Mouse (Mus musculus): ENCODE measurements around the gene Rnf169.
"Not testable (repeated sequence)": the region's sequence is repeated elsewhere in the genome, so short reads cannot be mapped to it uniquely, and the experiment has no call there.

Gene Rnf169

DNA sequence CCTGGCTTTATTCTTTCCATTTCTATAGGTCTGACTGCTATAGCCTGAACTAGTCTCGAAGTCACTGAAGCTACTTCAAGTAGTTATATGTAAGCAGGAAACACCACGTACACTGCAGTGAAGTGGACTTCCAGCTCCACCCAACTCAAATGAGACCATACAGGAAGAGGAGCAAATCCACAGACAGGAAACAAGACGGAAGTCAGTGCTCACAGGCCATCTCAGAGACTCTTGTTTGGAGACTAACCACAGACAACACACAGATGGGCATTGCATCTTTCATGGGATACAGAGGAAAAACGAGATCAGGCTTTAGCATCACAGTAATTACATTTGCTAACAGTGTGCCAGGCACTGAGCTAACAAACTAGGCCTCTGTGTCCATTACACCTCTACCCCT, 33.9 kb downstream of the Rnf169 start:
- no peak for DNase-seq (ENCODE audit: low spot score in 2 of 2)

DNA sequence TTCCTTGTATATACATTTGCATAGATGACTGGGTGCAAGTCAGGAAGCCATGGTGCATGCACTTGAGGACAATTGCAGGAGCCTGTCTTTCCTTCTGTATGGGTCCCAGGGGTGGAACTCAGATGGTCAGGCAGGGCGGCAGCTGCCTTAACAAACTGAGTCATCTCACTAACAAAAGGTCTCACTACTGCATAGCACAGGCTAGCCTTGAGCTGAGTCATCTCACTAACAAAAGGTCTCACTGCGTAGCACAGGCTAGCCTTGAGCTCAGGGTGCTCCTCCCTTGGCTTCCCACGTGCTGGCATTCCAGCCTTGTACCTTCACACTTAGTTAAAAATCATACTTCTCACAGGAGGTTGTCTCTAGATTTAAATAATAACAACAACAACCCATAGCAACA, 34.3 kb downstream of the Rnf169 start:
- no peak for DNase-seq (ENCODE audit: low spot score in 2 of 2)

- not testable (repeated sequence) for DNase-seq (ENCODE audit: low spot score in 2 of 2)
Measured at GRCm38 (mm10) chr7:99945012-99945411, 35.2 kb downstream of the Rnf169 start.

DNA sequence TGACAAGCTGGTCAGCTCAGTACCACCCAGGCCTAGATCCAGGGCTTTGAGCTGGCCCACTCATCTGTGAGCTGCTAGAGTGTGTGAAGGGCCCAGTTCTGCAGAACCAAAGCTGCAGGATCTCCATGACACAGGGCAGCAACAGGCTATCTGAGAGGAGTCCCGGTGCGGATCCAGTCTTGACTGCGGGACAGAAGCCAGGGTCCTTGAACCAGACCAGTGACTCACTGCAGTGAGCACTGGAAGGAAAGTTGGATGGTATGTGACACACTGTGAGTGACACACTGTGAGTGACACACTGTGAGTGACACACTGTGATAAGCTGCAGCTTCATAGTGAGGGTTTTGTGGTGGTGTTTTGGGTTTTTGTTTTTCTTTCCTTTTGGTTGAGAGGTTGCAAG, 35.7 kb downstream of the Rnf169 start:
- DNase-seq (ENCODE audit: low spot score in 2 of 2): no peak

GRCm38 (mm10) chr7:99940669-99941068, 39.6 kb downstream of the Rnf169 start:
- DNase-seq (ENCODE audit: low spot score in 2 of 2): no peak

GRCm38 (mm10) chr7:99935758-99936157, 44.5 kb downstream of the Rnf169 start:
- DNase-seq (ENCODE audit: low spot score in 2 of 2): no peak

- DNase-seq (ENCODE audit: low spot score in 2 of 2): peak in 1 of 2 experiments; percentile 28
Measured at GRCm38 (mm10) chr7:99926916-99927714, 53.1 kb downstream of the Rnf169 start.

GRCm38 (mm10) chr7:99920416-99920815, 59.8 kb downstream of the Rnf169 start:
- DNase-seq (ENCODE audit: low spot score in 2 of 2): no peak

- no peak for DNase-seq (ENCODE audit: low spot score in 2 of 2)
Measured at GRCm38 (mm10) chr7:99919971-99920370, 60.3 kb downstream of the Rnf169 start.

DNA sequence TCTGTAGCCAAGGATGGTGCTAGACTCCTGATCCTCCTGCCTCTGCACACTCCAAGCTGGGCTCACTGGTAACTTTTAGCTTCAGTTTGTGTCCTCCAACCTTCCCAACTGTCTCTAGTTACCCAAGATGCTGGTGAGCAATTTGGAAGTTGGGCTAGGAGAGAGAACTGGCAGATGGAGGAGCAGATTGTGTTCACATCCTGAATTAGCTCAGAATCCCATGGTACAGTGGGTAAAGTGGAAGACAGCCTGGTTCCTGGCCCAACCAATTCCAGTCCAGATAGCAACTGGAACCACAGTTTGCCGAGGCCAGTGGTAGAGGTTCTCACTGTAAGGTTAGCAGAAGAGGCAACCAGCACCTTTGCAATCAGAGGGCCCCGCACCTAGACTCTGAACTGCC, 61.1 kb downstream of the Rnf169 start:
- DNase-seq (ENCODE audit: low spot score in 2 of 2): no peak

DNA sequence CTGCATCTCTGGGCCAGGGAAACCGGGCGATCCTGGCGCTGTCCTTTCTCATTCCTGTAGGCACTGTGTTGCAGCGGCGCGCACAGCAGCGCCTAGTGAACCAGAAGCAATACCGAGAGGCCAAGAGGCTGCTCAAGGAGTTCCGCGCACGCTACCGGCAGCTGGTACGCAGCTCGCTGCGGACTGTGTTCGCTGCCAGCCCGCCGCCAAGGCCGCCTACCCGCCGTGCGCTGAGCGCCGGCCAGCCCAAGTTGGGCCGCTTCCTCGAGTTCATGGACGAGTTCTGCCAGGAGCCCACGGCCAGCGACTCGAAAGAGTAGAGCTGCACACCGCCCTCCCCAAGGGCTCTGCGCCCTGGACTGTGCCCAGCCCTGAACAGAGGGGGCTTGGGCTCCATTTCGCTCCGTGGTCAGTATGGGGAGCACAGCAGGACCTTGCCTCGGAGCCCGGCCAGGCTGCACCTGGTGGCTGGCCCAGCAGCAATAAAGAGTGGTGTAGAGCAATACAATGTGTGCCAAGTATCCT, 62.9 kb downstream of the Rnf169 start:
- DNase-seq (ENCODE audit: low spot score in 2 of 2): peak in 1 of 2 experiments; percentile 25

DNA sequence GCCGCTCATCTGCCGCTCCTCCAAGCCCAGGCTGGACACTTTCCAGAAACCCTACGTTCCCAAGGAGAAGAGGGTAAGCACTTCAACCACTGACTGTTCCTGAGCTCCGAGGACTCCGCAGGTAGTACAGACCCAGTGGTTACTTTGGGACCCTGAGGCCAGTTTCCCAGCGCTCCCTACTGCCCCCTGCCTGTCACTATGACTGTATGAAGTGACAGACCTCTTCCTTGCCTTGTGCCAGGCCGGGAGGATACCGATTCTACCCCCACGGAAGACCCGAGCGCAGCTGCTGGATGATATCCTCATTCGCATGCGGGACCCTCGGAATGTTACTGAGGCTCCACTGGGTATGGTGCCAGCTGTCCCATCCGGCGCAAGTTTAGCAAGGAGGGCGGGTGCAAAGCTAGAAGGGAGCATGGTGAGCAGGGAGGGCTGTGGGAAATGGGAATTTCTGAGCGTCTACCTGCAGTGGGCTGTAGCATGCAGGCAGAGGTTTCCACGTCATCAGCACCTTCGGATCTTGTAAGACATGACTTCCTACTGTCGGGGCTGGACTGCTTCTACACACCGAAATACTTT, 63.4 kb downstream of the Rnf169 start:
- DNase-seq (ENCODE audit: low spot score in 2 of 2): peak in 1 of 2 experiments; percentile 28

DNA sequence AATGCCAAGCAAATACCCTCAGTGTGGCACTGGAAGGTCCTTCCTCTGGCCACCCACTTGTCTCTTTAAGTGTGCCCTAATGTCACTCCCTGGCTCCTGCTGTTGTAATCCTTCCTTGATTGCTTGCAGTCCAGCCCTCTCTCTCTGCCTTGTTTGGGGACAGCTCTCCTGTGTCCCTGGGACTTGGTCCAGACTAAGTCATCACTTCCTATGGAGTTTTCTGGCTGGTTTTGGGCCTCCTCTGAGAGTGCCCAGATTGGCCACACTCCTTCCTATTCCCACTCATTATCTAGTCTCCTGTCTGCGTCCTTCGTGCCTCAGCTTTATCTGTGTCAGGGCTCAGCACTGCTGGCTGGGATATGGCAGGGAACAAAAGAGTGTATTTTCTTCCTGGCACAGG, 64.7 kb downstream of the Rnf169 start:
- no peak for DNase-seq (ENCODE audit: low spot score in 2 of 2)

DNA sequence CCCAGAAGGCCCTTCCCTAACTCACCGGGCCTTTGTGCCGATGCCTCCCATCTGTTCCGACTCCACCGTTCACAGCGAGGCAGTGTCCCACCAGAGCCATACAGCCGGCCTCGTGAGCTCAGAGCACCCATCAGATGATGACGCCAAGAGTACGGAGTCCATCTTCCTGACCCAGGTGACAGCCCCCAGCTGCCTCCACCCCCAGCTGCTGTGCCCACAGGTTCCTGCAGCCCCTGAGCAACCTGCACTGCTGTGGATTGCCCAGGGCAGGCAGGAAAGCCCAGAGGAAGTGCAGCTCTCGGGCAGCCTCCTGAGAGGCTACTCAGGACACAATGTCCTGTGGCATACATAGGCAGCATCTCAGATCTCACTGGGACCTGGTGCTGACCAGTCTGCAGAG, 65.9 kb downstream of the Rnf169 start:
- DNase-seq (ENCODE audit: low spot score in 2 of 2): no peak

GRCm38 (mm10) chr7:99911038-99911437, 69.2 kb downstream of the Rnf169 start:
- DNase-seq (ENCODE audit: low spot score in 2 of 2): no peak

DNA sequence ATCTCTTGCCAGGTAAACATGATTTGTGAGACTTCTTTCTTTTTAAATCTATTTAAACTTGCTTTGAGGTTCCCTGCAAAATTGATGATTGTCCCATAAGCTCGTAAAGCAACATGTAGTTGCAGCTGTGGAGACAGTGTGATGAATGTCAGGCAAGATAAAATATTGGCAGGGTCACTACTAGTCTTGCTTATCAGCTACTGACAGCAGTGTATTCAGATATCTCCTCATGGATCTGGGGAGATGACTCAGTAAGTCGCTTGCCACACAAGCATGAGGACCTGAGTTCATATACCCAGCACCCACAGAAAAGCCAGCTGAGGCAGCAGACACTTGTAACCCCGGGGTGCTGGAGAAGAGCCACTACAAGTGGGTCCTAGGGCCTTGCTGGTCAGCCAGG, 72.8 kb downstream of the Rnf169 start:
- DNase-seq (ENCODE audit: low spot score in 2 of 2): no peak

GRCm38 (mm10) chr7:99906346-99906745, 73.9 kb downstream of the Rnf169 start:
- DNase-seq (ENCODE audit: low spot score in 2 of 2): no peak

GRCm38 (mm10) chr7:99904421-99905005, 75.7 kb downstream of the Rnf169 start:
- DNase-seq (ENCODE audit: low spot score in 2 of 2): peak; percentile 19 to 42

DNA sequence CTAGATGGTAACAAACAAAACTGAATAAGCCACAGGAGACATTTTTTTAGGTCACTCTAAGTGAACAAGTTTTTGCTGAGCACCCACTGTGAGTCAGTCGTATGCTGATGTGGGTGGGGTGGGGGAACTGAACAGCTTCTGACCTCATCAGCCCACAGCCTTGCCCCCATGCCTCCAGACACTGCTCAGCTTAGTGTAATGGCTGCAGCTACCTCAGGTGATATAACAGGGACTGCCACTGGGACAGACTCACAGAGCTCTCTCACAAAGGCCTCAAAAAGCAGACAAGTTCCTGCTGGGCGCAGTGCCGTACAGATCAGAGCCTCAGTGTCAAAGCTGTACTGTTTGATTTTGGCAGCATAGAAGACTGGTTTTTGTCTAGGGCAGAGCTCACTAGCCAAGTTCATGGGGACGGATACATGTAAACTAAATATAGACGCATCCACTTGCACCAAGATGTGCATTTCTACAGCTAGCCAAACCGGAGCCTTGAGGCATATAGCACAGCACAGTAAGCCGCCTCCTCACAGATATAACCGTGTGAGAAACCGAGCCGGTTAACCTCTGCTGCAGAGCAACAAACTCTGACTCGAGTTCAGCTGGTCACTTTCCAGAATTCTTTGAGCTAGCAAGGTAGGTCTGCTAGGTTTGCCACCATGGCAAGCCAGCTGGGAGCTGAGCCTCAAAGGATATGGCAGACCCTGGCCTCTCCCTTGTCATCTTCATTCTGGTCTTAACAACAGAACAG, 77.2 kb downstream of the Rnf169 start:
- no peak for DNase-seq (ENCODE audit: low spot score in 2 of 2)

DNA sequence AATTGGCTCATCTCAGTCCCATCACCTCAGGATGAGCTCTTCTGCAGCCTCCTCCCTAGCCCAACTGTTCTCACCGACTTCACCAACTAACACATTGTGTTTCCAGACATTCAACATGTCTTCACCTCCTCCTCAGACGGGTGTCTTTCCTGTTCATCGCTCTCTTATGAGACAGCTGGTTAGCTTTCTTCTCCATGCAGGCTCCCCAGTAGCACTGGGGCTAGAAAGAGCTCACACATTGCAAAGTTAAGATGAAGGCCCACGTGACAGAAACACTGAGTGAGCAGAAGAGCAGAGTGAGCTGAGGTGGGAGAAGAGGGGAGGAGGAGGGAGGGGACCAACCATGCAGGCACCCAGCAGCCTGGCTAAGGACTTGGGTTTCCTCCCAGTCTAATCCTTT, 78.0 kb downstream of the Rnf169 start:
- DNase-seq (ENCODE audit: low spot score in 2 of 2): no peak

GRCm38 (mm10) chr7:99896905-99897304, 83.3 kb downstream of the Rnf169 start:
- no peak for DNase-seq (ENCODE audit: low spot score in 2 of 2)

DNA sequence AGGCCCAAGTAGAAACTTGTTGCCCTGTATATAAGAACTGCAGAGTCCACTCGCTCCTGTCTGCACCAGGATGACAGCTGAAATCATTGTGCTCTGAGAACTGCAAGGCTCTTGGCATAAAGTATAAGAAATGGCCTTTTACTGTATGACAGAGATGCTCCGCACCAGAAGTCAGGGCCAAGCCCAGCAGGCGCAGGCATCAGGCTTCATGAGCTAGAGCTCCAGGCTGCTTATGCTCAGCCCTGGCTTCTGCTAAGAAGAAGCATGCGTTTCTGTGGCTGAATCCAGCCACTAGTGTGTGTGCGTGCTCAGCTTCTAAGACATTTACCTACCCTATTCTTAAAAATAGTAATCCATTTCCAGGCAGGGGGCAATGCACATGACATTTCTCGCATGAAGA, 85.8 kb downstream of the Rnf169 start:
- DNase-seq (ENCODE audit: low spot score in 2 of 2): no peak

Measured in urinary bladder, adult 18-20 months (tissue).